Mouse (Mus musculus) bone marrow, adult 2 months (tissue): ENCODE results near the gene H2-DMa. TPM values are rescaled to one million over a fixed set of nuclear protein-coding genes. Genes with fewer than 3 reads are reported as not detected.

Experiments used
- H3K27ac ChIP-seq: fragments of 200-500 bp; 2 replicates; pipeline ENCODE4 v1.5.1; 2012; ENCODE audit warnings: low read depth, mild to moderate bottlenecking, control low read depth, inconsistent platforms, low read length; ENCODE audit not compliant: control insufficient read depth, poor library complexity, insufficient read depth
- H3K4me1 ChIP-seq: fragments of 200-500 bp; 2 replicates; pipeline ENCODE4 v1.6.1; 2011; ENCODE audit warnings: low read length; ENCODE audit not compliant: control insufficient read depth, insufficient read depth
- H3K4me3 ChIP-seq: fragments of 200-500 bp; replicated peaks from 2 replicates; pipeline ENCODE3; 2011; ENCODE audit warnings: mild to moderate bottlenecking, low read depth, low read length, control low read depth; ENCODE audit not compliant: control insufficient read depth
- CTCF ChIP-seq: fragments of 200-500 bp; IDR thresholded peaks from 2 replicates; pipeline ENCODE4 v1.5.1; 2011; ENCODE audit warnings: low read length, control low read depth; ENCODE audit not compliant: control insufficient read depth, insufficient read depth
- POLR2A ChIP-seq: fragments of 200-500 bp; IDR thresholded peaks from 2 replicates; pipeline ENCODE4 v1.6.1; 2011; ENCODE audit warnings: low read depth, mild to moderate bottlenecking, control low read depth, low read length, borderline replicate concordance; ENCODE audit not compliant: control insufficient read depth
- WGBS: fragments of 180-500 bp; shearing (Covaris S2); methylation state at CpG from one replicate; pipeline ENCODE4 v1.1.7; 2018; 5-methylcytosine and 5-hydroxymethylcytosine counted together
- polyA plus RNA-seq: library from polyadenylated mRNA; stranded (reverse); fragments of >200 nt; gene quantifications from 2 replicates; pipeline ENCODE4 v1.2.4, GENCODE M21; 2011; ENCODE audit warnings: low replicate concordance; ENCODE audit not compliant: missing spikeins, insufficient read depth, insufficient read length

The H2-DMa gene
- 14.2 and 38.5 TPM in 2 replicates for polyA plus RNA-seq

GRCm38 (mm10) chr17:34119249-34120179, at the start of gene H2-DMa:
TSS of gene H2-DMa (plus strand) at chr17:34119541.
- under 1% methylated on average over 96 of the region's 96 CpGs for WGBS
- peak within 1 kb of the TSS; percentile 93 for H3K4me3 ChIP-seq
- peaks cover 3% of the 10 kb centered on the region; the same call in 1 of the 2 replicates for H3K4me1 ChIP-seq
- peak within 1 kb of the TSS; percentile 99 for H3K27ac ChIP-seq
- TF ChIP-seq CTCF (no peak), POLR2A (peak; percentile 97)

- H3K27ac ChIP-seq, result peak overlapping the region; percentile 45; the same call in 1 of the 2 replicates
- WGBS, result 31% methylated on average over 5 of the region's 5 CpGs
- TF ChIP-seq POLR2A, result no peak
- no peak for TF ChIP-seq CTCF
- no peak overlapping the region for H3K4me3 ChIP-seq
- peaks cover 11% of the 10 kb centered on the region for H3K4me1 ChIP-seq
Observed at GRCm38 (mm10) chr17:34072091-34072490, 47.2 kb upstream of the H2-DMa start.

DNA sequence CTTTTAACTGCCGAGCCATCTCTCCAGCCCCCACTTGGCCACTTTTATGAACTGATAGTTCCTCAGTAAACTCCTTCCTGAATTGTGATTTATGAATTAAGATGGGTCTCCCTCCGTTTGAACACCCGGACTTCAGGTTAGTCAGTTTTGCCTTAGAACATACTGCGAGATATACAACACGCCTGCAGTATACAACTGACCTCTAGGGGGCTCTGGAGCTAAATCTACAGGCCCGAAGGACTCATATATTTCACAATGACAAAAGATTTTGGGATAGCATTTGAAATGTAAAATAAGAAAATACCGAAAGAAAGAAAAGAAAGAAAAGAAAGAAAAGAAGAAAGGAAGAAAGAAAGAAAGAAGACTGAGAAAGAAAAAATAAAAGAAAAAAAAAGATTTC, 44.1 kb upstream of the H2-DMa start:
- TF ChIP-seq CTCF (no peak), POLR2A (no peak)
- 18% methylated on average over 7 of the region's 7 CpGs for WGBS
- H3K27ac ChIP-seq, result no peak overlapping the region
- no peak overlapping the region for H3K4me3 ChIP-seq
- peaks cover 5% of the 10 kb centered on the region for H3K4me1 ChIP-seq

DNA sequence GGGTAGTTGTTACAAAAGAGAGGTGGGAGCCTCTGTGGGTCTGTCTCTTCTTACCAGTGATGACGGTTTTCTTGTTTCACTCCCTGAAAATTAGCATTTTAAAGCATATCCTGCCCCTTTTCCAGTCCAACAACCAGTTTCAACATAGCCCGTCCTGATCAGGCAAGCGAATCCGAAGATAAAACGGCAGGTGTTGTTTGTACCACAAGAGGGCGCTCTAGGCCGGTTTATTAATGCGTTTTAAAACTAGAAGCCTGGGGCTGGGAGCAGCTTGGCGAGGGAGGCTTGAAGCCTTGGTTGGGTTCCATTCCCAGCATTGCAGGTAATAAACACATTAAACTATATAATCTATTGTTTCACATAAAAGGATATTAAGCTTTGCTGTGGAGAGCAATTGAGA, 41.8 kb upstream of the H2-DMa start:
- TF ChIP-seq POLR2A (no peak), CTCF (peak; percentile 49)
- H3K27ac ChIP-seq, result no peak overlapping the region
- H3K4me3 ChIP-seq, result no peak overlapping the region
- WGBS, result under 1% methylated on average over 9 of the region's 9 CpGs
- H3K4me1 ChIP-seq, result peaks cover 2% of the 10 kb centered on the region

- peaks cover 2% of the 10 kb centered on the region; the same call in 1 of the 2 replicates for H3K4me1 ChIP-seq
- H3K4me3 ChIP-seq, result no peak overlapping the region
- no peak for TF ChIP-seq POLR2A
- no peak for TF ChIP-seq CTCF
- H3K27ac ChIP-seq, result no peak overlapping the region
- WGBS, result 41% methylated on average over 4 of the region's 4 CpGs
Observed at GRCm38 (mm10) chr17:34078148-34078547, 41.2 kb upstream of the H2-DMa start.

DNA sequence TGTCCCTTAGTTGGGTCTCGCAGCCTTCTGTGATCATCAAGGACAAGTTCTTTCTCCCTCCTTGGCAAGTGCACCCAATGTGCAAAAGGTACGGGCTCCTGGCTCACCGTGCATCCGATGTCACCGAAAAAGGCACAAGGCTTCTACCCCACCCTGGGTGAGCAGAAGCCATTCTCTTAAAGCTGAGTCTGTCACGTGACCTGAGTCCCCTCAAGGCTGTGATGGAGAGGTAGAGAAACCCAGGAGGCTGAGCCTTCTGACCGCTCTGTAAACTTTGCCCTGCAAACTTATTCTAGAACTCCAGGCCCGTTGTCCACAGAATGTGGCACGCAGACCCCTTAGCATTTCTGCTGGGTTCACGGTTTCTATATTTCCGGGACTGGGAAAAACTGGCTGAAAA, 40.3 kb upstream of the H2-DMa start:
- TF ChIP-seq CTCF (no peak), POLR2A (no peak)
- no peak overlapping the region for H3K4me3 ChIP-seq
- H3K4me1 ChIP-seq, result no peaks in the 10 kb centered on the region

GRCm38 (mm10) chr17:34079621-34080020, 39.7 kb upstream of the H2-DMa start:
- Histone ChIP-seq H3K4me3 (no peak overlapping the region), H3K27ac (no peak overlapping the region), H3K4me1 (no peaks in the 10 kb centered on the region)
- WGBS, result 50% methylated on average over 5 of the region's 5 CpGs
- no peak for TF ChIP-seq CTCF

More for the DNA sequence above, 40.3 kb upstream of the H2-DMa start:
- 84% methylated on average over 11 of the region's 11 CpGs for WGBS
- H3K27ac ChIP-seq, result no peak overlapping the region

DNA sequence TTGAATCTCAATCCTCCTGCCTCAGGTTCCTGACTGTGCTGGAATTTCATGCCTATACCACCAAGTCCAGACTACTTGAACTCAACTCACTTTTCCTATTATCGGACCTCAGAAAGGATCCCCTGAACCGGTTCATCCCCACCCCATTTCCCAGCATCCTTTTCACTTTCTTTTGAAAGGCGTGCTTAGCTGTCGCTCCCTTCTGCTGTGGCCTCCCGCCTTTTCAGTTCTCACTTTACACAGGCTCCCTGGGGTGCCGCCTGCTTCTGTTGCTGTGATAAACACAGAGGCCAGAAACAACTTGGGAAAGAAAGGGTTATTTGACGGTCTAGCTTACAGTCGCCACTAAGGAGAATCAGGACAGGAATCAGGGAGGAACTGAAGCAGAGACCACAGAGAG, 36.2 kb upstream of the H2-DMa start:
- Histone ChIP-seq H3K4me1 (no peaks in the 10 kb centered on the region), H3K4me3 (no peak overlapping the region), H3K27ac (no peak overlapping the region)
- WGBS, result 72% methylated on average over 8 of the region's 8 CpGs
- TF ChIP-seq POLR2A, result no peak
- TF ChIP-seq CTCF, result no peak

DNA sequence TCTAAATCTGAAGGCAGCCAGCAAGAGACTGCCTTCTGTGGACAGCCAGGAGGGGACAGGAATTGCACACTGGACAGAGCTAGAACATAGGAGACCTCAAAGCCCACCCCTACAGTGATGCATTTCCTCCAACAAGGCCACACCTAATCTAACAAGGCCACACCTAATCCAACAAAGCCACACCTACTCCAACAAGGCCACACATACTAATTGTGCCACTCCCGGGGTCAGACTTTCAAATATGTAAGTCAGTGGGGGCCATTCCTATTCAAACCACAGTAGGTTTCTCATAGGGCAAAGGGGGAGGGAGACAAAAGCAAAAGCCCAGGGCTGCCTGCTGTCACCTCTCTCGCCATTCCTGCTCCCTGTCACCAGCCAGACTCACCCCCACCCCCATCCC, 32.0 kb upstream of the H2-DMa start:
- 42% methylated on average over 2 of the region's 2 CpGs for WGBS
- no peak overlapping the region for H3K4me3 ChIP-seq
- TF ChIP-seq POLR2A (no peak), CTCF (no peak)
- H3K27ac ChIP-seq, result no peak overlapping the region
- H3K4me1 ChIP-seq, result 0 out of 2 replicates have a peak, but pooled peaks cover 2% of the 10 kb centered on the region
